Mouse (Mus musculus) embryonic stem cell, embryonic (primary cell): ENCODE measurements around the gene Gm36176.
"Not testable (repeated sequence)": the region's sequence is repeated elsewhere in the genome, so short reads cannot be mapped to it uniquely, and the experiment has no call there.

Experiments used
- CTCF ChIA-PET, 4 experiments: fragments of 300-600 bp in 2 of 4; fragments of 350-600 bp in 2 of 4; sonication (Branson Sonifier 250); formaldehyde crosslinking; loops; one replicate each; lab custom pipeline; 2022; ENCODE audit warnings: inconsistent platforms in 2 of 4; lab: Charles Lee
- POLR2A ChIA-PET, 4 experiments: fragments of 300-600 bp in 2 of 4; fragments of 350-600 bp in 2 of 4; sonication (Branson Sonifier 250); formaldehyde crosslinking; loops; one replicate each; lab custom pipeline; 2022; ENCODE audit warnings: antibody characterized with exemption in 4 of 4, inconsistent platforms in 1 of 4; lab: Charles Lee

Gm36176 gene

GRCm38 (mm10) chr10:77846503-77846902 lies at the start of gene Gm36176:
TSS of gene Gm36176 (plus strand) at chr10:77846803.
- ChIA-PET POLR2A (interaction anchor here in 1 of 4 experiments (0.6 kb wide), 1 partner anchor 566 kb away, joined by 3 read pairs; no protein-coding TSS in a partner anchor), CTCF (no interaction called here)

- ChIA-PET POLR2A (no interaction called here), CTCF (no interaction called here)
These were observed 48.9 kb upstream of the Gm36176 start for GRCm38 (mm10) chr10:77797677-77798076.

GRCm38 (mm10) chr10:77798164-77798920 lies 48.3 kb upstream of the Gm36176 start:
- CTCF ChIA-PET = interaction anchor here in 2 of 4 experiments (0.5 to 0.7 kb wide), 2 partner anchors 9 to 17 kb away, joined by 3 read pairs; no protein-coding TSS in a partner anchor
- POLR2A ChIA-PET = not testable (repeated sequence)

- ChIA-PET CTCF (interaction anchor here in 2 of 4 experiments (0.5 to 0.7 kb wide), 2 partner anchors 9 to 17 kb away, joined by 3 read pairs; no protein-coding TSS in a partner anchor), POLR2A (interaction anchor here in 2 of 4 experiments (0.5 to 1.3 kb wide), 2 partner anchors 217 to 1395 kb away, joined by 3 to 5 read pairs; partner anchors contain the start of gene Pttg1ip (in 1 of the 2))
These were observed 47.6 kb upstream of the Gm36176 start, which contains the start of gene Gm19668 for GRCm38 (mm10) chr10:77798921-77799508. TSS of gene Gm19668 (minus strand) at chr10:77799133.

- POLR2A ChIA-PET = no interaction called here
- CTCF ChIA-PET = no interaction called here
These were observed 42.5 kb upstream of the Gm36176 start for GRCm38 (mm10) chr10:77804095-77804494.

- ChIA-PET CTCF (no interaction called here), POLR2A (interaction anchor here in 1 of 4 experiments (1.5 kb wide), 1 partner anchor 12 kb away, joined by 3 read pairs; no protein-coding TSS in a partner anchor)
These were observed 34.9 kb upstream of the Gm36176 start, which contains the start of gene Gm9507 for GRCm38 (mm10) chr10:77811743-77812142. TSS of gene Gm9507 (minus strand) at chr10:77811843.

- POLR2A ChIA-PET = interaction anchor here in 1 of 4 experiments (0.6 kb wide), 1 partner anchor 130 kb away, joined by 3 read pairs; no protein-coding TSS in a partner anchor
- CTCF ChIA-PET = interaction anchor here in 2 of 4 experiments (0.7 to 1.3 kb wide), 5 partner anchors 8 to 111 kb away, joined by 3 to 4 read pairs (median 3); no protein-coding TSS in a partner anchor
These were observed 32.2 kb upstream of the Gm36176 start, which contains the start of gene Gm2696 for GRCm38 (mm10) chr10:77814382-77814781. TSS of gene Gm2696 (plus strand) at chr10:77814682.

- CTCF ChIA-PET = interaction anchor here in 3 of 4 experiments (0.6 to 1.4 kb wide), 10 partner anchors 17 to 249 kb away, joined by 3 to 7 read pairs (median 3); partner anchors contain the start of gene Krtap10-10 (in 1 of the 3)
- POLR2A ChIA-PET = no interaction called here
These were observed 31.1 kb upstream of the Gm36176 start for GRCm38 (mm10) chr10:77815514-77815913.

- CTCF ChIA-PET = no interaction called here
- POLR2A ChIA-PET = no interaction called here
These were observed 28.1 kb upstream of the Gm36176 start for GRCm38 (mm10) chr10:77818523-77818922.

GRCm38 (mm10) chr10:77819203-77819602 lies 27.4 kb upstream of the Gm36176 start:
- ChIA-PET POLR2A (no interaction called here), CTCF (no interaction called here)

- CTCF ChIA-PET = no interaction called here
These were observed 19.7 kb upstream of the Gm36176 start, which contains the start of gene Krtap10-4 for GRCm38 (mm10) chr10:77826951-77827350. TSS of gene Krtap10-4 (minus strand) at chr10:77827095.

GRCm38 (mm10) chr10:77835647-77836046 lies 11.0 kb upstream of the Gm36176 start, which contains the start of gene Krtap10-10:
TSS of gene Krtap10-10 (plus strand) at chr10:77835947.
- CTCF ChIA-PET = interaction anchor here in 1 of 4 experiments (0.6 to 1.6 kb wide), 3 partner anchors 14 to 83 kb away, joined by 3 to 4 read pairs (median 3); no protein-coding TSS in a partner anchor
- POLR2A ChIA-PET = interaction anchor here in 2 of 4 experiments (0.6 to 1.4 kb wide), 3 partner anchors 29 to 152 kb away, joined by 3 to 4 read pairs (median 3); partner anchors contain the start of gene Lrrc3 (in 1 of the 2)

More at GRCm38 (mm10) chr10:77826951-77827350, 19.7 kb upstream of the Gm36176 start, which contains the start of gene Krtap10-4:
- POLR2A ChIA-PET = interaction anchor here in 1 of 4 experiments (0.6 kb wide), 1 partner anchor 32 kb away, joined by 4 read pairs; the partner anchor contains the start of gene Gm9639

- ChIA-PET CTCF (interaction anchor here in 1 of 4 experiments (0.6 kb wide), 1 partner anchor 341 kb away, joined by 4 read pairs; no protein-coding TSS in a partner anchor), POLR2A (interaction anchor here in 1 of 4 experiments (0.6 kb wide), 1 partner anchor 862 kb away, joined by 3 read pairs; no protein-coding TSS in a partner anchor)
These were observed 7.6 kb upstream of the Gm36176 start for GRCm38 (mm10) chr10:77839006-77839405.

- POLR2A ChIA-PET = interaction anchor here in 1 of 4 experiments (0.6 kb wide), 1 partner anchor 565 kb away, joined by 3 read pairs; no protein-coding TSS in a partner anchor
- CTCF ChIA-PET = interaction anchor here in 1 of 4 experiments (0.7 kb wide), 1 partner anchor 275 kb away, joined by 4 read pairs; no protein-coding TSS in a partner anchor
These were observed 358 bp downstream of the Gm36176 start for GRCm38 (mm10) chr10:77846961-77847360.

- ChIA-PET POLR2A (no interaction called here), CTCF (interaction anchor here in 1 of 4 experiments (0.7 kb wide), 1 partner anchor 275 kb away, joined by 4 read pairs; no protein-coding TSS in a partner anchor)
These were observed 935 bp downstream of the Gm36176 start for GRCm38 (mm10) chr10:77847538-77847937.

- ChIA-PET CTCF (interaction anchor here in 1 of 4 experiments (0.6 kb wide), 1 partner anchor 72 kb away, joined by 5 read pairs; no protein-coding TSS in a partner anchor), POLR2A (interaction anchor here in 2 of 4 experiments (1.0 to 1.6 kb wide), 2 partner anchors 11 to 12 kb away, joined by 3 read pairs; no protein-coding TSS in a partner anchor)
These were observed 6.0 kb downstream of the Gm36176 start, which contains the start of gene Gm10318 for GRCm38 (mm10) chr10:77852559-77852958. TSS of gene Gm10318 (plus strand) at chr10:77852859.

- ChIA-PET CTCF (interaction anchor here in 1 of 4 experiments (0.5 kb wide), 2 partner anchors 319 to 1171 kb away, joined by 4 to 9 read pairs; no protein-coding TSS in a partner anchor), POLR2A (interaction anchor here in 2 of 4 experiments (0.8 to 1.0 kb wide), 2 partner anchors 11 to 41 kb away, joined by 3 read pairs; partner anchors contain the start of gene Lrrc3 (in 1 of the 2))
These were observed 15.1 kb downstream of the Gm36176 start, which contains the start of gene Gm3285 for GRCm38 (mm10) chr10:77861675-77862074. TSS of gene Gm3285 (plus strand) at chr10:77861975.
